Mouse (Mus musculus) intestine, embryonic 15.5 days (tissue): ENCODE measurements at regions not wholly inside any gene's neighbourhood (a gene's known extent, or its start where the extent isn't known, plus 50 kb on each side); places are given as distances from the start of the nearest gene placed in this dataset.

Experiments
- ATAC-seq: fragments of 200-750 bp; cut with Nextera tagmentation; 2 replicates; pipeline ENCODE4 v1.8.0; 2017; ENCODE audit warnings: moderate TSS enrichment, moderate library complexity
- H3K27ac ChIP-seq: fragments of 300-500 bp; sonication (generic); 2 replicates; pipeline ENCODE4 v1.5.1; 2015; ENCODE audit warnings: mild to moderate bottlenecking, inconsistent platforms
- H3K27me3 ChIP-seq: fragments of 300-500 bp; sonication (generic); replicated peaks from 2 replicates; pipeline ENCODE4 v1.6.1; 2015; ENCODE audit warnings: inconsistent platforms
- H3K36me3 ChIP-seq: fragments of 300-500 bp; sonication (generic); 2 replicates; pipeline ENCODE4 v1.6.1; 2015; ENCODE audit warnings: inconsistent platforms
- H3K4me1 ChIP-seq: fragments of 300-500 bp; sonication (generic); replicated peaks from 2 replicates; pipeline ENCODE4 v1.6.1; 2015; ENCODE audit warnings: inconsistent platforms
- H3K4me2 ChIP-seq: fragments of 300-500 bp; sonication (generic); replicated peaks from 2 replicates; pipeline ENCODE4 v1.6.1; 2015; ENCODE audit warnings: mild to moderate bottlenecking, inconsistent platforms
- H3K4me3 ChIP-seq: fragments of 300-500 bp; sonication (generic); replicated peaks from 2 replicates; pipeline ENCODE4 v1.5.1; 2015; ENCODE audit warnings: inconsistent platforms
- H3K9ac ChIP-seq: fragments of 300-500 bp; sonication (generic); 2 replicates; pipeline ENCODE4 v1.6.1; 2015; ENCODE audit warnings: inconsistent platforms
- H3K9me3 ChIP-seq: fragments of 300-500 bp; sonication (generic); 2 replicates; pipeline ENCODE4 v1.6.1; 2016; ENCODE audit warnings: inconsistent platforms
- WGBS: fragments of 180-500 bp; shearing (Covaris S2); methylation state at CpG from one replicate; pipeline ENCODE4 v1.1.7; 2015; 5-methylcytosine and 5-hydroxymethylcytosine counted together

- no peaks in the 10 kb centered on the region for H3K36me3 ChIP-seq
- no peak overlapping the region for H3K27ac ChIP-seq
- no peaks in the 10 kb centered on the region for H3K4me1 ChIP-seq
- no peak overlapping the region for H3K4me2 ChIP-seq
- WGBS, result 81% methylated on average over 5 of the region's 5 CpGs
- no peak overlapping the region for H3K4me3 ChIP-seq
- ATAC-seq, result no peak
- no peaks in the 10 kb centered on the region for H3K9me3 ChIP-seq
- H3K9ac ChIP-seq, result no peak overlapping the region
- H3K27me3 ChIP-seq, result no peaks in the 10 kb centered on the region
Measured at GRCm38 (mm10) chr6:49965944-49966545, 143.5 kb downstream of the Npy start.

DNA sequence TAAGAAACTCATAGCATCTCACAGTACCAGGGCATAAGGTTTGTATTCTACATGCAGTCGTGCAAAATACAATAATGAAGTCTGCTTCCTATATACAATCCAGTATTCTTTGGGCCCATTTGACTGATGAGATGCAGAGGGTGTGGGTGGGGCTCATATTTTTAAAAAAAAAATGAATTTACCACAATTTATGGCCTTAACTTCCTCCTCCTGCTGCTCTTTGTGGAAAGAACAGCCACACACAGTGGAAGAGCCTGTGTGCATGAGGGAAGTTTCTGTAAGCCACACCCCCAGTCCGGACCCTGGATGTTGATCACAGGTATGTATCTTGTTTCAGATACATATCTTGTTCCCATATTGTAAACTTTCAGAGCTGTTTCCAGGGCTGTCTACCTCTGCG lies 143.5 kb upstream of the Mpp6 start:
- ATAC-seq, result no peak
- 82% methylated on average over 3 of the region's 3 CpGs for WGBS
- no peak overlapping the region for H3K4me3 ChIP-seq
- H3K36me3 ChIP-seq, result no peaks in the 10 kb centered on the region
- H3K9ac ChIP-seq, result no peak overlapping the region
- H3K4me1 ChIP-seq, result no peaks in the 10 kb centered on the region
- H3K4me2 ChIP-seq, result no peak overlapping the region
- H3K9me3 ChIP-seq, result no peaks in the 10 kb centered on the region
- H3K27me3 ChIP-seq, result no peaks in the 10 kb centered on the region
- no peak overlapping the region for H3K27ac ChIP-seq

DNA sequence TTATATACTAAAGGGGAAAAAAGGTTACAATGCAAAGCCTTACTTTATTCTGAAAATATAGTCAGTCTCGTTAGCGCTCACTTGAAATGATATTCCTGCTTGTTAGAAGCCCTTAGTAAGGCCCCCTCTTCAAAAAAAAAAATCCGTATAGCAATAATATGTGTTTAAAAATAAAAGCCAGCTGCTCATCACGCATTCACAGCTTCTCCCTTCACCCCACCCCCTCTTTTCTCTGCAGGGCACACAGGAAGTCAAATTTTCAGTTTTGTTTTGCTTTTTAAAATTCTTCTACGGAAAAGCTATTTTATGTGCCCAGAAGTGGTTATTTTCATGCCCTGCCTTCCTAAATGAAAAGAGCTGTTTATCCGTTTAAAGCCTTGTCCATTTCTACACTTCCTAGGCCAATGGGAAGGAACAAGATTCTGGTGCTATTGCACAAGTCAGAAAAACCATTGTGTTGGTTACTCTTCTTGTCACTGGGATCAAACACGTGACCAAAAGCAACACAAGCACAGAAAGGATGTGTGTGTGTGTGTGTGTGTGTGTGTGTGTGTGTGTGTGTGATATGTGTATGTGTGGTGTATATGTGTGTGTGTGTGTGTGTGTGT lies 136.7 kb upstream of the Mpp6 start:
- Histone ChIP-seq H3K4me1 (no peaks in the 10 kb centered on the region), H3K27me3 (no peaks in the 10 kb centered on the region), H3K36me3 (no peaks in the 10 kb centered on the region), H3K4me2 (no peak overlapping the region), H3K9ac (no peak overlapping the region), H3K4me3 (no peak overlapping the region), H3K9me3 (no peaks in the 10 kb centered on the region), H3K27ac (no peak overlapping the region)
- 57% methylated on average over 7 of the region's 7 CpGs for WGBS
- ATAC-seq, result no peak

- Histone ChIP-seq H3K4me3 (no peak overlapping the region), H3K27ac (no peak overlapping the region), H3K4me1 (no peaks in the 10 kb centered on the region), H3K9me3 (no peaks in the 10 kb centered on the region), H3K9ac (no peak overlapping the region), H3K4me2 (no peak overlapping the region), H3K27me3 (no peaks in the 10 kb centered on the region), H3K36me3 (no peaks in the 10 kb centered on the region)
- ATAC-seq, result no peak
- WGBS, result 70% methylated on average over 11 of the region's 11 CpGs
Measured at GRCm38 (mm10) chr6:49977783-49978182, 132.3 kb upstream of the Mpp6 start.

DNA sequence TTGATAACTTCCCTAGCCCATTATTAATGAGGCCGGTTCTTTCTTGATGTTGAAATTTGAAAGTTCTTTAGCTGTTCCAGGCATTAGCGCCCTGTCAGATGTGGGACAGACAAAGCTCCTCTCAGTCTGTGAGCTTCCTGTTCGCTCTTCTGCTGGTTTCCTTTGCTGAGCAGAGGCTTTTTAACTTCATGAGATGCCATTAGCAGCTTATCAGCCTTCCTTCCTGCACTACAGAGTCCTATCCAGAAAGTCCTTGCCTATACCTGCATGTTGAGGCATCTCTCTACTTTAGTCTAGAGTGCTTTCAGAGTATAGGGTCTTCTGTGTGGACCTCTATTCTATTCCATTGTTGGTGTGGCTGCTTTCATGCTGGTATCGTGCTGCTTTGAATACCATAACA lies 126.3 kb upstream of the Mpp6 start:
- no peaks in the 10 kb centered on the region for H3K9me3 ChIP-seq
- no peak overlapping the region for H3K4me3 ChIP-seq
- no peaks in the 10 kb centered on the region for H3K36me3 ChIP-seq
- no peaks in the 10 kb centered on the region for H3K27me3 ChIP-seq
- no peak overlapping the region for H3K9ac ChIP-seq
- no peak overlapping the region for H3K27ac ChIP-seq
- no peak overlapping the region for H3K4me2 ChIP-seq
- ATAC-seq, result no peak
- H3K4me1 ChIP-seq, result peaks cover 9% of the 10 kb centered on the region
- 81% methylated on average over 4 of the region's 4 CpGs for WGBS

GRCm38 (mm10) chr6:49985127-49985526 lies 124.9 kb upstream of the Mpp6 start:
- no peaks in the 10 kb centered on the region for H3K36me3 ChIP-seq
- 11% methylated on average over 6 of the region's 6 CpGs for WGBS
- no peaks in the 10 kb centered on the region for H3K27me3 ChIP-seq
- peak; percentile 83 for ATAC-seq
- H3K4me3 ChIP-seq, result no peak overlapping the region
- no peak overlapping the region for H3K27ac ChIP-seq
- H3K9me3 ChIP-seq, result no peaks in the 10 kb centered on the region
- peaks cover 9% of the 10 kb centered on the region for H3K4me1 ChIP-seq
- H3K9ac ChIP-seq, result no peak overlapping the region
- H3K4me2 ChIP-seq, result no peak overlapping the region

DNA sequence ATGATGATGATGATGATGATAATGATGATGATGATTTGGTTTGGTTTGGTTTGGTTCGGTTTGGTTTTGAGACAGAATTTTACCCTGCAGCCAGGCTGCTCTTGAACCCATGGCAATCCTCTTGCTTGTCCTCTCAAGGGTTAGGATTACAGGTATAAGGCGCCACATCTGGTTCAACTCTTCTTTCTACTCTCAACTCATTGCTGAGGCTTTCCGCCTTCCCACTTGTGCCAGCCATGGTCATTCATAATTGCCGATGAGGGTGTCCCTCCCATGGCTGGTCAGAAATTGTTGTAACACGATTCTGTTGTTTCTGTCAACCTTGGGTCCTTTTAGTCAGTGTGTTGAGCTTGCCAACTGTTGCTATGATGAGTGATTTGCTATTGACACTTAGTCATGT lies 122.9 kb upstream of the Mpp6 start:
- H3K4me3 ChIP-seq, result no peak overlapping the region
- H3K9me3 ChIP-seq, result no peaks in the 10 kb centered on the region
- H3K36me3 ChIP-seq, result no peaks in the 10 kb centered on the region
- WGBS, result 88% methylated on average over 5 of the region's 5 CpGs
- no peak overlapping the region for H3K9ac ChIP-seq
- no peak overlapping the region for H3K27ac ChIP-seq
- no peaks in the 10 kb centered on the region for H3K27me3 ChIP-seq
- ATAC-seq, result no peak
- H3K4me1 ChIP-seq, result peaks cover 9% of the 10 kb centered on the region
- no peak overlapping the region for H3K4me2 ChIP-seq

DNA sequence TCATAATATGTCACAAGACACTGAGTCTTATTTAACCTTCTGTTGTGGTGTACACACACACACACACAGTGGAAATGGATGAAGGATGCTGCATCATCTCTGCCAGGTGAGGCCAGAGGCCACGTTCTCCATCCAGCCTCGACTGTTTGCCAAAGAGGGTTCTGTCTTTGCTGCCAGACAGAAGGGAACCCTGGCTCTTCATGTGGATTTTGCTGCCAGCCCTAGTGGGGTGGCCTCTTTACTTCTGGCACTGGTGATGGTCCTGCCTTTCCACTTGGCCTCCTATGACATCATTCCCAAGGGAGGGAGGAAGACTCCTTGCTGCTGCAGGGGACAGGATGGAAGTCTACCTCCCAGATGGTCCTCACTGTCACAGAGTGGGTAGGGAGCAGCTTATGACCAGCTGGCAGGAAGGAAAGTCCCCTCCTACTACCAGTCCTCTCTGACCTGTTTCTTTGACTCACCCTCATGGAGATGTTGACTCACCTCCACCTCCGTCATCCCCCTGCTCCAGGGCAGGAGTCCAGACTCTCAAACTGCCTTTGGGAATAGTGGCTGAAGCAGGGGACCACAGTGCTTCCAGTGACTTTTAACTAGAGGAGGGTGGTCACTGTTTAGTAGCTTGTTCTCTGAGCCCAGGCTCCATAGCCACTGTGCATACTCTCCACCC lies 122.4 kb upstream of the Mpp6 start:
- Histone ChIP-seq H3K36me3 (no peaks in the 10 kb centered on the region), H3K27me3 (no peaks in the 10 kb centered on the region), H3K9me3 (no peaks in the 10 kb centered on the region), H3K4me1 (peaks cover 9% of the 10 kb centered on the region), H3K4me3 (no peak overlapping the region), H3K27ac (no peak overlapping the region), H3K4me2 (no peak overlapping the region), H3K9ac (no peak overlapping the region)
- no peak for ATAC-seq
- WGBS, result 80% methylated on average over 3 of the region's 3 CpGs

GRCm38 (mm10) chr6:49989585-49990521 lies 120.2 kb upstream of the Mpp6 start:
- WGBS, result 85% methylated on average over 9 of the region's 9 CpGs
- no peak overlapping the region for H3K9ac ChIP-seq
- no peak for ATAC-seq

DNA sequence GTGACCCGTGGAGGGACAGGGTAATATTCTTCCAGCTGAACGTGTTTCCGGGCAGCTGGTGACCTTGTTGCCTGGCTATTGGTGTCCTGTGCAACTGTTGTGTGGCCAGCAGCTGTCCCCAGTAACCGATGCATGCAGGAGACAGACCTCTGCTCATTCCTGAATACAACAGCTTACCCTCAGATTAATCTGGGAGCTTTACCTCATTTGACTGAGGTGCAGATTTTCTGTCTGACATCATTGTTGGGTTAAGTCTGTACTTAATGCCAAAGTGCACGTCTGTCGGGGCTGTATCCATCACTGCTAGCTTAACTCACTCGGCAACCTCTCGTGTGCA lies 119.6 kb upstream of the Mpp6 start:
- Histone ChIP-seq H3K9me3 (no peaks in the 10 kb centered on the region), H3K4me3 (no peak overlapping the region), H3K9ac (no peak overlapping the region), H3K27me3 (no peaks in the 10 kb centered on the region), H3K4me1 (peaks cover 5% of the 10 kb centered on the region; the same call in 1 of the 2 replicates), H3K36me3 (no peaks in the 10 kb centered on the region), H3K27ac (no peak overlapping the region), H3K4me2 (no peak overlapping the region)
- ATAC-seq, result no peak
- 56% methylated on average over 8 of the region's 8 CpGs for WGBS

More at GRCm38 (mm10) chr6:49989585-49990521, 120.2 kb upstream of the Mpp6 start:
- no peak overlapping the region for H3K27ac ChIP-seq
- peaks cover 9% of the 10 kb centered on the region for H3K4me1 ChIP-seq
- H3K36me3 ChIP-seq, result no peaks in the 10 kb centered on the region
- H3K4me3 ChIP-seq, result no peak overlapping the region
- no peaks in the 10 kb centered on the region for H3K9me3 ChIP-seq
- H3K27me3 ChIP-seq, result no peaks in the 10 kb centered on the region
- no peak overlapping the region for H3K4me2 ChIP-seq

DNA sequence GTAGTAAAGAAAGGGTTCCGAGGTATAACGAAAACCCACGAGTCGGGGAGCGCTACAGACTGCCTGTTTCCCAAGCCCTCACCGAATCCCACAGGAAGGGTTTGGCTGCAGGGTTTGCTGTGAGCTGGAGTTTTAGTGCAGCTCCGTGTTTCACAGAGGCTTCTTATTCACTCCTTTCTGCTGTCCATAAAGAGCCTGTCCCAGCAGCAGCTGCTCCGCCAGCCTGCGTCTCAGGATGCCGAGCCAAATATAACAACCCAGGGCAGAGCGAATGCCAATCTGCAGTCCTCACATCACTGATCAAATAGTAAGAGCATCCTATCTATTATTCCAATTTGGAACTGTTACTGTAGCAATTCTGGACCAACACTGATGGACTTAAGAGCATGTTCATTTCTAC lies 110.7 kb upstream of the Mpp6 start:
- Histone ChIP-seq H3K36me3 (no peaks in the 10 kb centered on the region), H3K9ac (no peak overlapping the region), H3K27ac (no peak overlapping the region), H3K4me2 (no peak overlapping the region), H3K4me3 (no peak overlapping the region), H3K27me3 (no peaks in the 10 kb centered on the region), H3K9me3 (no peaks in the 10 kb centered on the region), H3K4me1 (no peaks in the 10 kb centered on the region)
- 89% methylated on average over 11 of the region's 11 CpGs for WGBS
- ATAC-seq, result no peak

GRCm38 (mm10) chr6:50008074-50008473 lies 102.0 kb upstream of the Mpp6 start:
- Histone ChIP-seq H3K36me3 (no peaks in the 10 kb centered on the region), H3K27ac (no peak overlapping the region), H3K9ac (no peak overlapping the region), H3K4me1 (no peaks in the 10 kb centered on the region), H3K27me3 (no peaks in the 10 kb centered on the region), H3K4me2 (no peak overlapping the region), H3K4me3 (no peak overlapping the region), H3K9me3 (no peaks in the 10 kb centered on the region)
- WGBS, result 67% methylated on average over 4 of the region's 4 CpGs
- ATAC-seq, result no peak
